Mouse (Mus musculus) hindbrain, embryonic 15.5 days (tissue): Measurements from ENCODE around the gene Zfp329. TPM values are rescaled to one million over a fixed set of nuclear protein-coding genes. Genes with fewer than 3 reads are reported as not detected.

Experiments
- ATAC-seq: fragments of 200-750 bp; cut with Nextera tagmentation; 2 replicates; pipeline ENCODE4 v1.8.0; 2017; ENCODE audit warnings: low read depth, moderate number of reproducible peaks, moderate TSS enrichment; ENCODE audit not compliant: low FRiP score
- H3K27ac ChIP-seq: fragments of 300-500 bp; sonication (generic); replicated peaks from 2 replicates; pipeline ENCODE4 v1.5.1; 2015; ENCODE audit warnings: mild to moderate bottlenecking, inconsistent platforms
- H3K27me3 ChIP-seq: fragments of 300-500 bp; sonication (generic); 2 replicates; pipeline ENCODE4 v1.6.1; 2015; ENCODE audit warnings: control low read depth, inconsistent platforms
- H3K36me3 ChIP-seq: fragments of 300-500 bp; sonication (generic); 2 replicates; pipeline ENCODE4 v1.6.1; 2015; ENCODE audit warnings: control low read depth, inconsistent platforms
- H3K4me1 ChIP-seq: fragments of 300-500 bp; sonication (generic); replicated peaks from 2 replicates; pipeline ENCODE4 v1.6.1; 2015; ENCODE audit warnings: control low read depth, inconsistent platforms
- H3K4me2 ChIP-seq: fragments of 300-500 bp; sonication (generic); 2 replicates; pipeline ENCODE4 v1.6.1; 2015; ENCODE audit warnings: moderate library complexity, mild to moderate bottlenecking, inconsistent platforms
- H3K4me3 ChIP-seq: fragments of 300-500 bp; sonication (generic); 2 replicates; pipeline ENCODE4 v1.5.1; 2015; ENCODE audit warnings: mild to moderate bottlenecking, inconsistent platforms
- H3K9ac ChIP-seq: fragments of 300-500 bp; sonication (generic); 2 replicates; pipeline ENCODE4 v1.6.1; 2015; ENCODE audit warnings: inconsistent platforms
- H3K9me3 ChIP-seq: fragments of 300-500 bp; sonication (generic); 2 replicates; pipeline ENCODE4 v1.6.1; 2016; ENCODE audit warnings: control low read depth, inconsistent platforms
- WGBS: fragments of 180-500 bp; shearing (Covaris S2); methylation state at CpG from one replicate; pipeline ENCODE4 v1.1.7; 2015; 5-methylcytosine and 5-hydroxymethylcytosine counted together
- polyA plus RNA-seq: library from polyadenylated mRNA; unstranded; fragments of >200 nt; fragmentation: Nextera tagmentation; extraction: Ambion mirVana; gene quantifications from 2 replicates; pipeline ENCODE4 v1.2.1, GENCODE M21; 2015

Zfp329 gene
- polyA plus RNA-seq, 1 experiment from 2014 or later = 30.0 TPM

DNA sequence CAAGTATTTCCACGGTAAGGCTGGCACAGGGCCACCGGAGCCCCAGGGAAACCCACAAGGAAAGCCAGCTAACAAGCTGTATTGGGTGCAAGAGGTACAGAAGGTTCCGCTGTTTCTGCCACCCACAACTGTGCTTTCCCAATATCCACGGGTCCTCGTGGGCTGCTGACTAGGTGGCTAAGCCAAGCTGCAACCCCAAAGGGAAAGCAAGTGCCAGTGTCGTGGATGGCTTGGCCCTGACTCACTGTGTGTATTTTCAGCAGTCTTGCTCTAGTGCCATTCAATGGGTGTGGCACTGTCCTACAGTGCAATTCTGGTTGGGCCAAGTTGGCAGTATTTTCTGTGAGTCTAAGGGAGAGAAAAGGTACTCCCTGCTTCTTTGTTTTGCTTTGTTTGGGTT, 31.3 kb downstream of the Zfp329 start:
- H3K27ac ChIP-seq = no peak overlapping the region
- no peaks in the 10 kb centered on the region for H3K27me3 ChIP-seq
- no peak overlapping the region for H3K4me3 ChIP-seq
- H3K9me3 ChIP-seq = no peaks in the 10 kb centered on the region
- H3K36me3 ChIP-seq = no peaks in the 10 kb centered on the region
- no peaks in the 10 kb centered on the region for H3K4me1 ChIP-seq
- no peak for ATAC-seq
- no peak overlapping the region for H3K9ac ChIP-seq
- 74% methylated on average over 6 of the region's 6 CpGs for WGBS
- no peak overlapping the region for H3K4me2 ChIP-seq

DNA sequence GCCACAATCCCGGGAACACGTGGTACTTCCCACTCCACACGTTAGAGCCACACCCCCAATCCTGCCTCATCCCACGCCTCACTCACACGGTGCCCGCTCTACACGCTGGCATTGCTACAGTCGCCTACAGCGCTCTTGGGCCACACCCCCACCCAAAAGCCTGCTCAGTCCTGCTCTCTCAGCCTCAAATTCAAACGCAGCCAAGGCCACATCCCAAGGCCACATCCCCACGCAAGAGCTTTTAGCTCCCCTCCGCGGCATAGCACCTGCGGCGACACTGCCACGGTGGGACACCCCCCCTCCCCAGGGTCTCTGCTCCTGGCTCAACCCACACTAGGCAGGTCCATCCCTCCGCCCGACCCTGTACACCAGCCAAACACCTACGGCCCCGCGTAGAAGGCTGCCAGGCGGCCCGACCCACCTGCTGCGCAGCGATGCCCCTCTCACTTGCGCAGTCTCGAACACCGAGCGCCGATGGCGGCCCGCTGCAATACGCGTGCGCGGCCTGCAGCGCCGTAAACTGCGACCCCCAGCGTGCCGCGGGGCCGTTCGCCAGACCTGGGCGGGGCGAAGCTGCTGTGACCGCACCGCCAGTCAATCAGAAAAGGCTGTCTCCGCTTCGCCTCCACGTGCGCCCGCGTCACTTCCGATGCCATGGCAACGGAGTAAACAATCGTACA, 38.4 kb downstream of the Zfp329 start:
- H3K27ac ChIP-seq = peak overlapping the region; percentile 75
- H3K9me3 ChIP-seq = no peaks in the 10 kb centered on the region
- peaks cover 6% of the 10 kb centered on the region for H3K36me3 ChIP-seq
- under 1% methylated on average over 57 of the region's 57 CpGs for WGBS
- peak; percentile 95 for ATAC-seq
- peak overlapping the region; percentile 85 for H3K4me3 ChIP-seq
- peak overlapping the region; percentile 98 for H3K4me2 ChIP-seq
- peaks cover 12% of the 10 kb centered on the region for H3K4me1 ChIP-seq
- H3K27me3 ChIP-seq = no peaks in the 10 kb centered on the region
- peak overlapping the region; percentile 96 for H3K9ac ChIP-seq

DNA sequence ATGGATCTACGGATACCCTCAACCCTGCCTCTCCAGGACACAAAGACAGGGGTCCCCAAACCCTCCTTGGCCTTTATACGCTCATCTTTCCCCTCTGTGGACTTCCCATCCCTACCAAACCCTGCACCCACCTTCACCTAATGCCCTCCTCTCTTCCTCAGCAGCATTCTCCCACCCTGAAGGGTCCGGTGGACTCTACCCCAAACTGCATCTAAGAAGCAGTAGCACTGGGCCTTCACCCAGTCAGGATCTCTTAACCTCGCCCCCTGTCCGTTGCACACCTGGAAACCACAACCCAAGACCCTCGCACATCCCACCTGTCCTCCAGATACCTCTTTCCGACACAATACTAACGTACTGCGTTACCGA, 38.9 kb downstream of the Zfp329 start:
- no peak for ATAC-seq
- no peaks in the 10 kb centered on the region for H3K9me3 ChIP-seq
- peak overlapping the region; percentile 96 for H3K9ac ChIP-seq
- peak overlapping the region; percentile 98 for H3K4me2 ChIP-seq
- peak overlapping the region; percentile 75 for H3K27ac ChIP-seq
- peak overlapping the region; percentile 85 for H3K4me3 ChIP-seq
- H3K27me3 ChIP-seq = no peaks in the 10 kb centered on the region
- peaks cover 12% of the 10 kb centered on the region for H3K36me3 ChIP-seq
- 22% methylated on average over 10 of the region's 10 CpGs for WGBS
- H3K4me1 ChIP-seq = peaks cover 12% of the 10 kb centered on the region

DNA sequence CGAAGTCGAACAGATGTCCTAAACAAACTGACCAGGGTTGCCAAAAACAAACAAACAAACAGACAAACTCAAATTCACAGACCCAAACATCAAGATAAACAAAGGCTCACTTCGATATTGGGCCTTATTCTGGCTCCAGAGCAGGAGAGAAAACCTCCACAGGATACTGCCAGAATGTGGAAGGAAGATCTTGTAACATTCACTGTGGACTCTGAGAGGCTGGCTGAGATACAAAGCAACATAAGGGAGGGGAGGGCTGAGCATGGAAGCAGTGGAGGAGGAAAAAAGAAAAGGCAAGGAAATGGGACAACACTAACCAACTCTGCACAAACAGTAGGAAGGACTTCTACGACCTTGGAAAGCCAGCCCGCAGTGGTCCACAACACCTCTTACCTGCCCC, 39.5 kb downstream of the Zfp329 start:
- peak overlapping the region; percentile 85 for H3K4me3 ChIP-seq
- no peak overlapping the region for H3K27ac ChIP-seq
- H3K9ac ChIP-seq = peak overlapping the region; percentile 96; the same call in 1 of the 2 replicates
- WGBS = 90% methylated on average over 5 of the region's 5 CpGs
- ATAC-seq = no peak
- H3K4me1 ChIP-seq = peaks cover 12% of the 10 kb centered on the region
- H3K4me2 ChIP-seq = peak overlapping the region; percentile 98
- no peaks in the 10 kb centered on the region for H3K27me3 ChIP-seq
- H3K36me3 ChIP-seq = peaks cover 18% of the 10 kb centered on the region
- H3K9me3 ChIP-seq = no peaks in the 10 kb centered on the region; the same call in 1 of the 2 replicates

DNA sequence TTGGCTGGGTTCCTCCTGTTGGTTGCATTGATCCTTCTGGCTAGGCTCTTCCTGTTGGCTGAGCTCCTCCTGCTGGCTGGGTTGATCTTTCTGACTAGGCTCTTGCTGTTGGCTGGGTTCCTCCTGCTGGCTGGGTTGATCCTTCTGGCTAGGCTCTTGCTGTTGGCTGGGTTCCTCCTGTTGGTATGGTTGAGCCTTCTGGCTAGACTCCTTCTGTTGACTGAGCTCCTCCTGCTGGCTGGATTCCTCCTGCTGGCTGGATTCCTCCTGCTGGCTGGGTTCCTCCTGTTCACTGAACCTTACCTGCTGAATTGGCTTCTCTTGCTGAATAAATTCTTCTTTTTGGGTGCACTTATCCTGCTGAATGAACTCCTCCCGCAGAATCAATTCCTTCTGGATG, 44.1 kb downstream of the Zfp329 start:
- no peak overlapping the region for H3K27ac ChIP-seq
- ATAC-seq = no peak
- no peaks in the 10 kb centered on the region for H3K27me3 ChIP-seq
- peaks cover 63% of the 10 kb centered on the region for H3K36me3 ChIP-seq
- H3K4me1 ChIP-seq = peaks cover 7% of the 10 kb centered on the region
- WGBS = 100% methylated on average over 1 of the region's 1 CpGs
- no peak overlapping the region for H3K4me2 ChIP-seq
- no peak overlapping the region for H3K9ac ChIP-seq
- H3K4me3 ChIP-seq = no peak overlapping the region
- no peaks in the 10 kb centered on the region; the same call in 1 of the 2 replicates for H3K9me3 ChIP-seq

DNA sequence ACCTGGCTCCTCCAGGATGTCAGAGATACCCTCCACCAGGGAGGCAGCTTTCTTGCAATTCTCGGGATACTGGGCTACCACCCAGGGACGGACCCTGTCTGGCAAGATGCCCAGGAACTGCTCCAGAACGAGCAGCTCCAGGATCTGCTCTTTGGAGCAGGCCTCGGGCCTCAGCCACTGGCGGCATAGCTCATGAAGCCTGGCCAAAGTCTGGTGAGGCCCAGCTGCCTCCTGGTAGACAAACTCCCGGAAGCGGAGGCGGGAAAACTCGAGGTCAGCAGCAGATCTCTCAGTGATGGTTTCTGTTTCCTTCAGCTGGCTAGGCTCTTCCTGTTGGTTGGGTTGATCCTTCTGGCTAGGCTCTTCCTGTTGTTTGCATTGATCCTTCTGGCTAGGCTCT, 44.5 kb downstream of the Zfp329 start:
- Histone ChIP-seq H3K9ac (no peak overlapping the region), H3K36me3 (peaks cover 68% of the 10 kb centered on the region), H3K27ac (no peak overlapping the region), H3K4me3 (no peak overlapping the region), H3K27me3 (no peaks in the 10 kb centered on the region), H3K4me2 (no peak overlapping the region), H3K9me3 (no peaks in the 10 kb centered on the region; the same call in 1 of the 2 replicates), H3K4me1 (peaks cover 2% of the 10 kb centered on the region)
- no peak for ATAC-seq
- WGBS = 95% methylated on average over 9 of the region's 9 CpGs

Other genes starting within 250 kb of the Zfp329 start
- not detected in 2 replicates for gene Vmn2r53, start 210.1 kb downstream of the Zfp329 start, polyA plus RNA-seq
- not detected in 2 replicates for gene Vmn2r54, start 178.5 kb downstream of the Zfp329 start, polyA plus RNA-seq
- not detected in 2 replicates for gene Vmn2r55, start 133.9 kb downstream of the Zfp329 start, polyA plus RNA-seq
- gene Vmn2r56, start 83.9 kb downstream of the Zfp329 start, polyA plus RNA-seq = 0.01 TPM in 1 of 2 replicates, not detected in the other
- 28.2 and 33.1 TPM in 2 replicates for gene Zscan18, start 15.2 kb downstream of the Zfp329 start, polyA plus RNA-seq
- gene Zfp110, start 15.9 kb upstream of the Zfp329 start, polyA plus RNA-seq = 26.2 and 27.6 TPM in 2 replicates
- gene Zfp128, start 62.3 kb upstream of the Zfp329 start, polyA plus RNA-seq = 7.5 TPM in 2 replicates
- gene Zscan22, start 79.0 kb upstream of the Zfp329 start, polyA plus RNA-seq = 9.9 and 12.4 TPM in 2 replicates
- gene Rps5, start 103.4 kb upstream of the Zfp329 start, polyA plus RNA-seq = 549 and 585 TPM in 2 replicates
- gene Rnf225, start 108.6 kb upstream of the Zfp329 start, polyA plus RNA-seq = 1.1 and 1.3 TPM in 2 replicates
- 13.4 and 13.6 TPM in 2 replicates for gene Zfp324, start 147.0 kb upstream of the Zfp329 start, polyA plus RNA-seq
- gene Zfp446, start 159.0 kb upstream of the Zfp329 start, polyA plus RNA-seq = 11.7 and 11.8 TPM in 2 replicates
- gene Slc27a5, start 179.3 kb upstream of the Zfp329 start, polyA plus RNA-seq = 0.39 and 0.45 TPM in 2 replicates
- 217 and 230 TPM in 2 replicates for gene Trim28, start 180.3 kb upstream of the Zfp329 start, polyA plus RNA-seq
- 40.7 and 42.5 TPM in 2 replicates for gene Zbtb45, start 191.2 kb upstream of the Zfp329 start, polyA plus RNA-seq
- gene Chmp2a, start 215.9 kb upstream of the Zfp329 start, polyA plus RNA-seq = 170 and 171 TPM in 2 replicates
- 162 and 163 TPM in 2 replicates for gene Ube2m, start 219.4 kb upstream of the Zfp329 start, polyA plus RNA-seq
- gene Mzf1, start 235.9 kb upstream of the Zfp329 start, polyA plus RNA-seq = 9.0 and 9.3 TPM in 2 replicates